Mouse (Mus musculus): ENCODE measurements around the gene Sobp.

- TF ChIP-seq CTCF (IDR thresholded peaks at IDR 0.05; ENCODE audit: borderline replicate concordance, insufficient read depth, low read length) (no peak), POLR2A (IDR thresholded peaks at IDR 0.05; ENCODE audit: low read depth, low read length) (no peak; the same call in 1 of the 2 replicates)
Observed at GRCm38 (mm10) chr10:43221659-43222058, 47.3 kb upstream of the Sobp start.

Data from embryonic fibroblast, embryonic 13.5 days (primary cell).